Mouse (Mus musculus) C2C12 (cell line): ENCODE data around the gene Brca1.

Experiments
- CTCF ChIP-seq: IDR thresholded peaks from one replicate; pipeline ENCODE4 v1.5.1; 2011; ENCODE audit not compliant: control insufficient read depth, insufficient read depth, insufficient read length
- MAX ChIP-seq: IDR thresholded peaks from one replicate; pipeline ENCODE4 v1.6.1; 2011; ENCODE audit warnings: mild to moderate bottlenecking, control low read depth
- MYOD1 ChIP-seq: IDR thresholded peaks from one replicate; pipeline ENCODE4 v1.6.1; 2011; ENCODE audit warnings: low read depth; ENCODE audit not compliant: control insufficient read depth, insufficient read length
- USF1 ChIP-seq: IDR thresholded peaks from one replicate; pipeline ENCODE4 v1.6.1; 2011; ENCODE audit warnings: low read depth, mild to moderate bottlenecking, control low read depth, moderate library complexity

DNA sequence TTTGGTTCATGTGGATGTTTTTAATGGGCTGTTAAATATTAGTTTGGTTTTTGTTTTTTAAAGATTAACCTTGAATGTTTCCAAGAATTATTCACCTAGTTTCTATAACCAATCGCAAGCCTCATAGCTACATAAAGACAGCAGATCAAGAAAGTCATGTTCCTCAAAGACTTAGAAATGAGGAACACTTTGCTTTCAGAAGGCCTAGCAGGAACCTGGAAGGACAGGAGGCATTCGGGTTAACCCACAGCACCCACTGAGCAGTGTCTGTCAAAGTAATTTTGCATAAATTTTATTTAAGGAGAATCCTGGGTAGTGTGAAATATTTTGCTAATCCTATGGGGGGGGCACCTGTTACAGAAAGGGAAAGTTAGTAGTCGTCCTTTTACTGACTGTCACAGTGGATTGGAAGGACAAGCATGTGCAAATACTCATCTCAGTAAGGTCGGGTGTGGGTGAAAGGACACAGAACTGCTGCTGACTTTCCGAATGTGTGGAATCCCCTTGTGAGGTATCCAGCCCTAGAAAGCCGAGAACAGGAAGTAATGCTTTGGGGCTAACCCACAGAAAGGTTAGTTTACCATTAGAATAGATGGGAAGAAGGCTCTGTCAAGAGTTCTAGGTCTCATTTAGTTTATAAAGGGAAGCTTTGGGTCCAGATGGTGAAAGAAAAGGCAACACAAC lies 29.5 kb upstream of the Brca1 start:
- TF ChIP-seq MAX: no peak
- TF ChIP-seq CTCF: no peak
- TF ChIP-seq USF1: no peak
- TF ChIP-seq MYOD1: no peak
